Mouse (Mus musculus) kidney, embryonic 14.5 days (tissue): ENCODE measurements around the gene Pigyl. TPM values are rescaled to one million over a fixed set of nuclear protein-coding genes. Genes with fewer than 3 reads are reported as not detected.

Experiments used
- ATAC-seq: fragments of 200-750 bp; cut with Nextera tagmentation; 2 replicates; pipeline ENCODE4 v1.8.0; 2017; ENCODE audit warnings: moderate number of reproducible peaks, mild to moderate bottlenecking, moderate TSS enrichment, moderate library complexity; ENCODE audit not compliant: low FRiP score, low TSS enrichment
- H3K27ac ChIP-seq: fragments of 300-500 bp; sonication (generic); 2 replicates; pipeline ENCODE4 v1.5.1; 2014; ENCODE audit warnings: low read depth, mild to moderate bottlenecking, low read length, moderate library complexity, mixed read lengths
- H3K27me3 ChIP-seq: fragments of 300-500 bp; sonication (generic); 2 replicates; pipeline ENCODE4 v1.6.1; 2014; ENCODE audit warnings: mild to moderate bottlenecking, low read length; ENCODE audit not compliant: control insufficient read depth, insufficient read depth
- H3K36me3 ChIP-seq: fragments of 300-500 bp; sonication (generic); 2 replicates; pipeline ENCODE4 v1.6.1; 2014; ENCODE audit warnings: low read length, mixed read lengths; ENCODE audit not compliant: control insufficient read depth, insufficient read depth
- H3K4me1 ChIP-seq: fragments of 300-500 bp; sonication (generic); 2 replicates; pipeline ENCODE4 v1.6.1; 2014; ENCODE audit warnings: low read length, mixed read lengths; ENCODE audit not compliant: control insufficient read depth, insufficient read depth
- H3K4me2 ChIP-seq: fragments of 300-500 bp; sonication (generic); replicated peaks from 2 replicates; pipeline ENCODE4 v1.6.1; 2014; ENCODE audit warnings: low read depth, mild to moderate bottlenecking, low read length
- H3K4me3 ChIP-seq: fragments of 300-500 bp; sonication (generic); 2 replicates; pipeline ENCODE4 v1.5.1; 2014; ENCODE audit warnings: mild to moderate bottlenecking, low read length
- H3K9ac ChIP-seq: fragments of 300-500 bp; sonication (generic); 2 replicates; pipeline ENCODE4 v1.6.1; 2014; ENCODE audit warnings: low read depth, mild to moderate bottlenecking, low read length, moderate library complexity
- H3K9me3 ChIP-seq: fragments of 300-500 bp; sonication (generic); 2 replicates; pipeline ENCODE4 v1.6.1; 2016; ENCODE audit warnings: low read length; ENCODE audit not compliant: control insufficient read depth
- WGBS: fragments of 180-500 bp; shearing (Covaris S2); extraction: QIAGEN DNeasy Blood & Tissue Kit; methylation state at CpG from one replicate; pipeline ENCODE4 v1.1.7; 2014; 5-methylcytosine and 5-hydroxymethylcytosine counted together
- polyA plus RNA-seq: library from polyadenylated mRNA; unstranded; fragments of >200 nt; fragmentation: Nextera tagmentation; extraction: Ambion mirVana; gene quantifications from 2 replicates; pipeline ENCODE4 v1.2.1, GENCODE M21; 2014

Gene Pigyl
- polyA plus RNA-seq, 1 experiment from 2014 or later, result 68.6 TPM

GRCm38 (mm10) chr9:22150946-22151345 is 5.7 kb upstream of the Pigyl start:
- no peaks in the 10 kb centered on the region for H3K36me3 ChIP-seq
- no peak overlapping the region for H3K27ac ChIP-seq
- 84% methylated on average over 2 of the region's 2 CpGs for WGBS
- H3K4me2 ChIP-seq, result no peak overlapping the region
- no peak for ATAC-seq
- H3K9ac ChIP-seq, result no peak overlapping the region
- no peaks in the 10 kb centered on the region for H3K4me1 ChIP-seq
- no peak overlapping the region for H3K4me3 ChIP-seq
- peaks cover 6% of the 10 kb centered on the region for H3K9me3 ChIP-seq
- H3K27me3 ChIP-seq, result no peaks in the 10 kb centered on the region

- Histone ChIP-seq H3K36me3 (no peaks in the 10 kb centered on the region), H3K4me2 (no peak overlapping the region), H3K4me1 (no peaks in the 10 kb centered on the region), H3K27me3 (no peaks in the 10 kb centered on the region), H3K9ac (no peak overlapping the region), H3K27ac (no peak overlapping the region), H3K9me3 (no peaks in the 10 kb centered on the region), H3K4me3 (no peak overlapping the region)
- 90% methylated on average over 3 of the region's 3 CpGs for WGBS
- ATAC-seq, result no peak
Measured at GRCm38 (mm10) chr9:22153810-22154209, 2.8 kb upstream of the Pigyl start.

GRCm38 (mm10) chr9:22155614-22156013 is 1.0 kb upstream of the Pigyl start:
- Histone ChIP-seq H3K4me3 (no peak overlapping the region), H3K9me3 (no peaks in the 10 kb centered on the region), H3K9ac (no peak overlapping the region), H3K27ac (no peak overlapping the region), H3K27me3 (no peaks in the 10 kb centered on the region), H3K36me3 (no peaks in the 10 kb centered on the region), H3K4me2 (0 out of 2 replicates have a peak overlapping the region, but pooled peaks have one; percentile 15), H3K4me1 (no peaks in the 10 kb centered on the region)
- WGBS, result 29% methylated on average over 10 of the region's 10 CpGs
- ATAC-seq, result peak; percentile 37; the same call in 1 of the 2 replicates

GRCm38 (mm10) chr9:22157516-22158265 is 1.0 kb downstream of the Pigyl start:
- ATAC-seq, result no peak
- WGBS, result 71% methylated on average over 34 of the region's 34 CpGs
- H3K4me2 ChIP-seq, result peak overlapping the region; percentile 66
- H3K4me3 ChIP-seq, result peak overlapping the region; percentile 69
- no peaks in the 10 kb centered on the region for H3K27me3 ChIP-seq
- no peaks in the 10 kb centered on the region; the same call in 1 of the 2 replicates for H3K4me1 ChIP-seq
- H3K9ac ChIP-seq, result peak overlapping the region; percentile 75
- no peaks in the 10 kb centered on the region for H3K9me3 ChIP-seq
- H3K27ac ChIP-seq, result no peak overlapping the region
- no peaks in the 10 kb centered on the region for H3K36me3 ChIP-seq

- H3K4me2 ChIP-seq, result no peak overlapping the region
- 45% methylated on average over 6 of the region's 6 CpGs for WGBS
- no peaks in the 10 kb centered on the region for H3K27me3 ChIP-seq
- no peak overlapping the region for H3K4me3 ChIP-seq
- no peaks in the 10 kb centered on the region for H3K9me3 ChIP-seq
- ATAC-seq, result no peak
- no peak overlapping the region for H3K9ac ChIP-seq
- no peaks in the 10 kb centered on the region; the same call in 1 of the 2 replicates for H3K4me1 ChIP-seq
- H3K36me3 ChIP-seq, result no peaks in the 10 kb centered on the region
- no peak overlapping the region for H3K27ac ChIP-seq
Measured at GRCm38 (mm10) chr9:22161299-22161698, 4.7 kb downstream of the Pigyl start.

GRCm38 (mm10) chr9:22162305-22162704 is 5.7 kb downstream of the Pigyl start:
- H3K4me2 ChIP-seq, result no peak overlapping the region
- no peak overlapping the region for H3K4me3 ChIP-seq
- no peaks in the 10 kb centered on the region; the same call in 1 of the 2 replicates for H3K4me1 ChIP-seq
- H3K36me3 ChIP-seq, result no peaks in the 10 kb centered on the region
- no peak for ATAC-seq
- H3K9me3 ChIP-seq, result peaks cover 4% of the 10 kb centered on the region; the same call in 1 of the 2 replicates
- no peaks in the 10 kb centered on the region for H3K27me3 ChIP-seq
- no peak overlapping the region for H3K27ac ChIP-seq
- H3K9ac ChIP-seq, result no peak overlapping the region
- 82% methylated on average over 9 of the region's 9 CpGs for WGBS

GRCm38 (mm10) chr9:22162912-22163311 is 6.3 kb downstream of the Pigyl start:
- H3K4me3 ChIP-seq, result no peak overlapping the region
- 88% methylated on average over 7 of the region's 7 CpGs for WGBS
- no peak for ATAC-seq
- no peak overlapping the region for H3K9ac ChIP-seq
- H3K27ac ChIP-seq, result no peak overlapping the region
- no peaks in the 10 kb centered on the region for H3K27me3 ChIP-seq
- no peak overlapping the region for H3K4me2 ChIP-seq
- no peaks in the 10 kb centered on the region; the same call in 1 of the 2 replicates for H3K4me1 ChIP-seq
- H3K36me3 ChIP-seq, result no peaks in the 10 kb centered on the region
- H3K9me3 ChIP-seq, result peaks cover 4% of the 10 kb centered on the region; the same call in 1 of the 2 replicates

- 2% methylated on average over 51 of the region's 54 CpGs for WGBS
- no peaks in the 10 kb centered on the region; the same call in 1 of the 2 replicates for H3K4me1 ChIP-seq
- ATAC-seq, result peak; percentile 68; the same call in 1 of the 2 replicates
Measured at GRCm38 (mm10) chr9:22164711-22165668, 8.3 kb downstream of the Pigyl start.

More at GRCm38 (mm10) chr9:22164711-22165668, 8.3 kb downstream of the Pigyl start:
- no peaks in the 10 kb centered on the region for H3K27me3 ChIP-seq
- no peak overlapping the region for H3K27ac ChIP-seq
- H3K9me3 ChIP-seq, result peaks cover 4% of the 10 kb centered on the region; the same call in 1 of the 2 replicates
- peak overlapping the region; percentile 63 for H3K4me3 ChIP-seq
- H3K9ac ChIP-seq, result peak overlapping the region; percentile 59
- no peaks in the 10 kb centered on the region for H3K36me3 ChIP-seq
- peak overlapping the region; percentile 99 for H3K4me2 ChIP-seq
